ENCODE assay signal across 8 mouse cellular contexts in genomic region chr16:6479616-6480410, GRCm38 (mm10).
DNase-seq lines count a peak whose midpoint lies in the region; ATAC-seq and TF ChIP-seq lines count a peak whose summit lies in the region.

No protein-coding gene starts in this region.

- H3K4me3 ChIP-seq in lung, embryonic 14.5 days (ENCODE audit: low read depth, low read length): no peak overlapping the region
- no peak overlapping the region for H3K4me3 ChIP-seq in forebrain, embryonic 13.5 days
- no peak overlapping the region for H3K4me3 ChIP-seq in neural tube, embryonic 13.5 days

- peak; percentile 76 for DNase-seq in lung, embryonic 14.5 days
- no peak for DNase-seq in lung, postnatal 14 days
- peak; percentile 32 for DNase-seq in cerebellum, adult 11 months
- DNase-seq in heart, adult 9 months (ENCODE audit: low spot score in 2 of 2): no peak
- DNase-seq in spleen, postnatal 14 days (ENCODE audit: low spot score in 2 of 2): no peak
- no peak for DNase-seq in layer of hippocampus, adult 9-11 months

- WGBS in lung, embryonic 14.5 days: 14% methylated on average over 3 of the region's 3 CpGs
- WGBS in forebrain, embryonic 13.5 days: 12% methylated on average over 3 of the region's 3 CpGs
- WGBS in neural tube, embryonic 13.5 days: 22% methylated on average over 3 of the region's 3 CpGs

- no peaks in the 10 kb centered on the region for H3K27me3 ChIP-seq in lung, embryonic 14.5 days (ENCODE audit: insufficient read depth, low read length)
- H3K27me3 ChIP-seq in forebrain, embryonic 13.5 days: peaks cover 13% of the 10 kb centered on the region; the same call in 1 of the 2 replicates
- H3K27me3 ChIP-seq in neural tube, embryonic 13.5 days: peaks cover 7% of the 10 kb centered on the region; the same call in 1 of the 2 replicates

- TF ChIP-seq CTCF in lung, embryonic 14.5 days (IDR thresholded peaks at IDR 0.05; ENCODE audit: low read depth): no peak

- no peak overlapping the region for H3K27ac ChIP-seq in lung, embryonic 14.5 days (ENCODE audit: low read depth)
- peak overlapping the region; percentile 74 for H3K27ac ChIP-seq in forebrain, embryonic 13.5 days
- H3K27ac ChIP-seq in neural tube, embryonic 13.5 days (replicated peaks): peak overlapping the region; percentile 79

- H3K4me1 ChIP-seq in lung, embryonic 14.5 days (ENCODE audit: insufficient read depth): no peaks in the 10 kb centered on the region; the same call in 1 of the 2 replicates
- peaks cover 17% of the 10 kb centered on the region for H3K4me1 ChIP-seq in forebrain, embryonic 13.5 days
- H3K4me1 ChIP-seq in neural tube, embryonic 13.5 days (replicated peaks): peaks cover 16% of the 10 kb centered on the region

- H3K9me3 ChIP-seq in lung, embryonic 14.5 days (ENCODE audit: low read depth, low read length): no peaks in the 10 kb centered on the region
- no peaks in the 10 kb centered on the region for H3K9me3 ChIP-seq in forebrain, embryonic 13.5 days (replicated peaks)
- no peaks in the 10 kb centered on the region for H3K9me3 ChIP-seq in neural tube, embryonic 13.5 days

- no peak overlapping the region for H3K4me2 ChIP-seq in lung, embryonic 14.5 days
- peak overlapping the region; percentile 22; the same call in 1 of the 2 replicates for H3K4me2 ChIP-seq in forebrain, embryonic 13.5 days
- 0 out of 2 replicates have a peak overlapping the region, but pooled peaks have one; percentile 6 for H3K4me2 ChIP-seq in neural tube, embryonic 13.5 days

- H3K36me3 ChIP-seq in lung, embryonic 14.5 days (ENCODE audit: insufficient read depth): no peaks in the 10 kb centered on the region
- H3K36me3 ChIP-seq in forebrain, embryonic 13.5 days (ENCODE audit: poor library complexity, severe bottlenecking): no peaks in the 10 kb centered on the region
- no peaks in the 10 kb centered on the region for H3K36me3 ChIP-seq in neural tube, embryonic 13.5 days

- peak; percentile 76 for ATAC-seq in lung, embryonic 14.5 days (ENCODE audit: insufficient read depth)
- ATAC-seq in forebrain, embryonic 13.5 days: peak; percentile 85
- ATAC-seq in neural tube, embryonic 13.5 days (ENCODE audit: low read depth): peak; percentile 88

- no peak overlapping the region for H3K9ac ChIP-seq in lung, embryonic 14.5 days
- H3K9ac ChIP-seq in forebrain, embryonic 13.5 days: 0 out of 2 replicates have a peak overlapping the region, but pooled peaks have one; percentile 3
- H3K9ac ChIP-seq in neural tube, embryonic 13.5 days: peak overlapping the region; percentile 35; the same call in 1 of the 2 replicates

Comparison
In these comparisons a context has a peak if more than half of its experiments do, and no peak if none do; other contexts are left out.
1. DNase-seq: peak in lung, embryonic 14.5 days (single experiment) and cerebellum, adult 11 months (single experiment); none in lung, postnatal 14 days (single experiment), heart, adult 9 months (0 of 2), spleen, postnatal 14 days (0 of 2) and layer of hippocampus, adult 9-11 months (single experiment).
2. Peak in every context shown above with its lines, with median percentiles within 50 percentile points of each other: ATAC-seq.